Mouse (Mus musculus) heart, embryonic 10.5 days (tissue): ENCODE data around the gene Fgfr2. TPM values are rescaled to one million over a fixed set of nuclear protein-coding genes. Genes with fewer than 3 reads are reported as not detected.

Source experiments
- DNase-seq: peaks from one replicate; pipeline ENCODE4 v3.0.0-alpha.2; 2017; ENCODE audit warnings: low spot score
- H3K27ac ChIP-seq: fragments of 300-500 bp; sonication (generic); 2 replicates; pipeline ENCODE4 v1.5.1; 2016; ENCODE audit warnings: mild to moderate bottlenecking
- H3K27me3 ChIP-seq: fragments of 300-500 bp; sonication (generic); 2 replicates; pipeline ENCODE4 v1.6.1; 2016; ENCODE audit warnings: mild to moderate bottlenecking; ENCODE audit not compliant: poor library complexity, insufficient read depth, severe bottlenecking
- H3K36me3 ChIP-seq: fragments of 300-500 bp; sonication (generic); 2 replicates; pipeline ENCODE4 v1.6.1; 2016; ENCODE audit warnings: mild to moderate bottlenecking, moderate library complexity
- H3K4me1 ChIP-seq: fragments of 300-500 bp; sonication (generic); 2 replicates; pipeline ENCODE4 v1.6.1; 2016; ENCODE audit warnings: mild to moderate bottlenecking
- H3K4me3 ChIP-seq: fragments of 300-500 bp; sonication (generic); 2 replicates; pipeline ENCODE4 v1.5.1; 2016; ENCODE audit warnings: mild to moderate bottlenecking, moderate library complexity
- H3K9me3 ChIP-seq: fragments of 300-500 bp; sonication (generic); 2 replicates; pipeline ENCODE4 v1.6.1; 2016; ENCODE audit warnings: mild to moderate bottlenecking, moderate library complexity
- WGBS: fragments of 180-500 bp; shearing (Covaris S2); methylation state at CpG from one replicate; pipeline ENCODE4 v1.1.7; 2016; 5-methylcytosine and 5-hydroxymethylcytosine counted together
- polyA plus RNA-seq: library from polyadenylated mRNA; unstranded; fragments of >200 nt; fragmentation: Nextera tagmentation; extraction: Ambion mirVana; gene quantifications from 2 replicates; pipeline ENCODE4 v1.2.1, GENCODE M21; 2016

The Fgfr2 gene
- polyA plus RNA-seq, 1 experiment from 2014 or later: 46.6 TPM

GRCm38 (mm10) chr7:132060116-132060515 lies 1063.0 kb downstream of the Fgfr2 start:
- Histone ChIP-seq H3K4me3 (no peak overlapping the region), H3K36me3 (no peaks in the 10 kb centered on the region), H3K27me3 (peaks cover 6% of the 10 kb centered on the region; the same call in 1 of the 2 replicates), H3K9me3 (no peaks in the 10 kb centered on the region), H3K27ac (no peak overlapping the region), H3K4me1 (no peaks in the 10 kb centered on the region)
- DNase-seq: no peak
- WGBS: 70% methylated on average over 7 of the region's 7 CpGs

- Histone ChIP-seq H3K36me3 (no peaks in the 10 kb centered on the region), H3K9me3 (no peaks in the 10 kb centered on the region), H3K27ac (no peak overlapping the region), H3K27me3 (no peaks in the 10 kb centered on the region), H3K4me1 (no peaks in the 10 kb centered on the region), H3K4me3 (no peak overlapping the region)
- DNase-seq: no peak
- WGBS: 81% methylated on average over 7 of the region's 7 CpGs
Measured at GRCm38 (mm10) chr7:132056565-132056964, 1066.6 kb downstream of the Fgfr2 start.

GRCm38 (mm10) chr7:132046662-132047061 lies 1076.5 kb downstream of the Fgfr2 start:
- Histone ChIP-seq H3K27me3 (0 out of 2 replicates have a peak, but pooled peaks cover 5% of the 10 kb centered on the region), H3K9me3 (no peaks in the 10 kb centered on the region), H3K4me3 (no peak overlapping the region), H3K27ac (no peak overlapping the region), H3K36me3 (no peaks in the 10 kb centered on the region), H3K4me1 (no peaks in the 10 kb centered on the region)
- no peak for DNase-seq
- WGBS: 69% methylated on average over 4 of the region's 4 CpGs

- Histone ChIP-seq H3K36me3 (no peaks in the 10 kb centered on the region), H3K27me3 (no peaks in the 10 kb centered on the region), H3K4me3 (no peak overlapping the region), H3K9me3 (no peaks in the 10 kb centered on the region), H3K4me1 (no peaks in the 10 kb centered on the region), H3K27ac (no peak overlapping the region)
- WGBS: 61% methylated on average over 6 of the region's 6 CpGs
- DNase-seq: no peak
Measured at GRCm38 (mm10) chr7:132031940-132032531, 1091.1 kb downstream of the Fgfr2 start.

GRCm38 (mm10) chr7:132026671-132027070 lies 1096.5 kb downstream of the Fgfr2 start:
- H3K27me3 ChIP-seq: 0 out of 2 replicates have a peak, but pooled peaks cover 3% of the 10 kb centered on the region
- WGBS: 49% methylated on average over 6 of the region's 6 CpGs
- no peak for DNase-seq
- H3K4me3 ChIP-seq: no peak overlapping the region
- no peaks in the 10 kb centered on the region for H3K4me1 ChIP-seq
- no peaks in the 10 kb centered on the region for H3K36me3 ChIP-seq
- no peaks in the 10 kb centered on the region for H3K9me3 ChIP-seq
- no peak overlapping the region for H3K27ac ChIP-seq

- Histone ChIP-seq H3K4me3 (no peak overlapping the region), H3K27ac (no peak overlapping the region), H3K9me3 (no peaks in the 10 kb centered on the region), H3K4me1 (no peaks in the 10 kb centered on the region), H3K36me3 (no peaks in the 10 kb centered on the region), H3K27me3 (0 out of 2 replicates have a peak, but pooled peaks cover 3% of the 10 kb centered on the region)
- WGBS: 52% methylated on average over 6 of the region's 6 CpGs
- no peak for DNase-seq
Measured at GRCm38 (mm10) chr7:132025591-132025990, 1097.6 kb downstream of the Fgfr2 start.

GRCm38 (mm10) chr7:132015933-132016332 lies 1107.2 kb downstream of the Fgfr2 start:
- H3K4me1 ChIP-seq: no peaks in the 10 kb centered on the region
- H3K27ac ChIP-seq: no peak overlapping the region
- no peaks in the 10 kb centered on the region for H3K9me3 ChIP-seq
- no peak overlapping the region for H3K4me3 ChIP-seq
- WGBS: 79% methylated on average over 3 of the region's 3 CpGs
- no peaks in the 10 kb centered on the region for H3K27me3 ChIP-seq
- no peaks in the 10 kb centered on the region for H3K36me3 ChIP-seq
- no peak for DNase-seq

GRCm38 (mm10) chr7:132015193-132015592 lies 1108.0 kb downstream of the Fgfr2 start:
- no peaks in the 10 kb centered on the region for H3K4me1 ChIP-seq
- WGBS: 11% methylated on average over 3 of the region's 3 CpGs
- no peak overlapping the region for H3K27ac ChIP-seq
- H3K4me3 ChIP-seq: no peak overlapping the region
- no peaks in the 10 kb centered on the region for H3K9me3 ChIP-seq
- H3K36me3 ChIP-seq: no peaks in the 10 kb centered on the region
- no peak for DNase-seq
- no peaks in the 10 kb centered on the region for H3K27me3 ChIP-seq

- no peaks in the 10 kb centered on the region for H3K36me3 ChIP-seq
- no peaks in the 10 kb centered on the region for H3K9me3 ChIP-seq
- H3K27me3 ChIP-seq: no peaks in the 10 kb centered on the region
- DNase-seq: no peak
- WGBS: 74% methylated on average over 5 of the region's 5 CpGs
- H3K27ac ChIP-seq: no peak overlapping the region
- H3K4me1 ChIP-seq: no peaks in the 10 kb centered on the region
- H3K4me3 ChIP-seq: no peak overlapping the region
Measured at GRCm38 (mm10) chr7:132013970-132014369, 1109.2 kb downstream of the Fgfr2 start.

GRCm38 (mm10) chr7:132012969-132013679 lies 1110.0 kb downstream of the Fgfr2 start:
- no peak for DNase-seq
- Histone ChIP-seq H3K27me3 (no peaks in the 10 kb centered on the region), H3K27ac (no peak overlapping the region), H3K9me3 (no peaks in the 10 kb centered on the region), H3K36me3 (no peaks in the 10 kb centered on the region), H3K4me1 (no peaks in the 10 kb centered on the region), H3K4me3 (no peak overlapping the region)
- 24% methylated on average over 1 of the region's 1 CpGs for WGBS

GRCm38 (mm10) chr7:132009002-132009401 lies 1114.1 kb downstream of the Fgfr2 start:
- Histone ChIP-seq H3K27me3 (no peaks in the 10 kb centered on the region), H3K36me3 (no peaks in the 10 kb centered on the region), H3K9me3 (no peaks in the 10 kb centered on the region), H3K4me1 (no peaks in the 10 kb centered on the region), H3K4me3 (no peak overlapping the region), H3K27ac (no peak overlapping the region)
- DNase-seq: no peak
- 82% methylated on average over 7 of the region's 7 CpGs for WGBS

GRCm38 (mm10) chr7:132005996-132006696 lies 1117.0 kb downstream of the Fgfr2 start:
- Histone ChIP-seq H3K9me3 (no peaks in the 10 kb centered on the region), H3K4me1 (no peaks in the 10 kb centered on the region), H3K4me3 (no peak overlapping the region), H3K27me3 (no peaks in the 10 kb centered on the region), H3K36me3 (no peaks in the 10 kb centered on the region), H3K27ac (no peak overlapping the region)
- no peak for DNase-seq
- WGBS: 80% methylated on average over 14 of the region's 14 CpGs

GRCm38 (mm10) chr7:131992873-131993272 lies 1130.3 kb downstream of the Fgfr2 start:
- Histone ChIP-seq H3K27ac (no peak overlapping the region), H3K9me3 (0 out of 2 replicates have a peak, but pooled peaks cover 3% of the 10 kb centered on the region), H3K27me3 (no peaks in the 10 kb centered on the region), H3K4me1 (no peaks in the 10 kb centered on the region), H3K36me3 (no peaks in the 10 kb centered on the region), H3K4me3 (no peak overlapping the region)
- DNase-seq: no peak
- WGBS: 60% methylated on average over 3 of the region's 3 CpGs
